Mouse (Mus musculus): ENCODE measurements at regions not wholly inside any gene's neighbourhood (a gene's known extent, or its start where the extent isn't known, plus 50 kb on each side); places are given as distances from the start of the nearest gene placed in this dataset.

- peak; percentile 21 for DNase-seq
These were observed 193.4 kb downstream of the Gm13691 start for GRCm38 (mm10) chr2:84183624-84184287.

DNA sequence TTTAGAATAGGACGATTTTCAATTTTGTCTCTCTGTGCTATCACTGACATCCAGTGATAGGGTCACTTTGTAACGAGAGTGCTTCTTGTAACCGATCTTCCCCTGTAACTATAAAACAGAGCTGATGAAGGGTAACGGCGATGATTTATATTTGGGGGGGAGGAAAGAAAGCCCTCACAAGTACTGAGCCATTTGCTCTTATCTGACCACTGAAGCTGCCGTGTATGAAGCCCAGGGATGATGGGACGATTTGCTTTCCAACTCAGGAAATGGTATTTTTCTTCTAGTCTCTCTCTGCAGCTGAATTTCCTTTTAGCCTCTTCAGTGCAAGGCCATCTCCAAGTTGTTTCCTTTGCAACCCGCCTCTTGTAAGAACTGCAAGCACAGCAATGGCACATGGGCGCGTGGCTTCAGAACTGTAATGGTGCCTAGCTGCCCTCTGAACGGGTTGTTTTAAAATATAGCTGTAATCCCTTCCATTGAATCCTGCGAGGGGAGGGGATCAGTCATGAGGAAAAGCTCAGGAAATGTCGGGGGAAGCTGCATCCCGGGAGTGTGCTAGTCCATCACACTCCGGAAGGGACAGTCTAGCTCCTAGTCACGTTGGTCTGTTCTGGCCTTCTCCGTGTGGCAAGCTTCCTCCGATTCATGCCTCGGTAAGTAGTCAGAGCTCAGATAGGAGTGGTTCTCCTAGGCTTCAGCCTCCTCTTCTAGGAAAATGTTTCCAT, 194.1 kb downstream of the Gm13691 start:
- peak; percentile 77 for DNase-seq

DNA sequence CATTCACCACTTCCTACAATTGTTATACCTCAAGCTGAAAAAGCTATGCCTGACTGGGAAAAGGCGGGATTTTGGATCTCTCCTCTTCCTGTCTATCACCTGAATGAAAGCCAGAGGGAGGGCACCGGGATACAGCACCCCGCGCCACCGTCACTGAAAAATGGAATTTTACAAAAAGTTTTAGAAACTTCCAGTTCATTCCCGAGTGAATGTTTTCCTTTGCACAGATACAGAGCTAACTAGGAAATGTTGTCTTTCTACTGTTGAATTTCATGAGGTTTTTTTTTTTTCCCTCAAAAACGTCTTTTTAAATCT, 194.6 kb downstream of the Gm13691 start:
- no peak for DNase-seq

DNA sequence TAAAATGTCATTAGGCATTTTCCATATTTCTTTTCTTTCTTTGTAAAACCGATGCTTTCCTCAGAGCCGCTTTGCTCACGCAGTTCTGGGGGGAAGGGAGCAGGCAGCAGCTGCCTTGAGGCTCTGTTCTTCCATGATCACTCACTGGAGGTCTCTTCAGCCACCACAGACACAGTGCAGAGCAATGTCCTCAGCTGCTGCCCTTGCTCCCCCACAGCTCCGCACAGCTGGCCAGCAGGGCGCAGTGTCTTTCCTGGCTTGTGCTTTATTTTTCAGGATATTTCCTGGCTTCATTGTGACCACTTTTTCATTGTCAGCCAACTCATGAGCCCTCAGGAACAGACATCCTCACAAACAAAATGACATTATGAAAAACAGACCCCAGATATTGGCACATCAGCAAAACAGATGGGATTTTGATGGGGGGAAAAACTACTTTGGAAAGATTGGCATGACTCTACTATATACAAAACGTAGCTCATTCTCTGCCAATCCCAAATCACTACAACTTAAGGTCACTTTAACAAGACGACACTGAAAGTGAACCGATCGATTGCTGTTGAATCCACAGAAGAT, 195.9 kb downstream of the Gm13691 start:
- DNase-seq, result peak; percentile 54

GRCm38 (mm10) chr2:84187456-84187855, 197.1 kb downstream of the Gm13691 start:
- DNase-seq, result no peak

GRCm38 (mm10) chr2:84189302-84189701, 198.9 kb downstream of the Gm13691 start:
- DNase-seq, result no peak

DNA sequence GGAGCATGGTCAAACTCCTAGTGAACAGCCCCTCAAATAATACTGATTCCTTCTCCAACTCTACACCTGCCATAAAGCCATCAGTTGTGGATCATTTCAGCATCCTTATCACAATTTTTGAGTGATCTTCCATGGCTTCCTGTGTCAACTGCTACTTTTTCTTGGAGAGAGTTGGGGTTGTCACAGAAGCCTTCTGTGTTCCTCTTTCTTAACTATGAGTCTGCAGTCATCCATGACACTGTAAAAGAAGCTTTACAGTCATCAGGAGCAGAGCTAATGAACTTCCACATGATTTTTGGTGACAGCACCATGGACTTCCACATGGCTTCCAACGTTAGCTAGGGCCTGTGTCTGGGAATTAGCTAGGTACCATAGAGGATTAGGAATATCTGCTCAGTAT, 208.1 kb downstream of the Calcrl start:
- no peak for DNase-seq

DNA sequence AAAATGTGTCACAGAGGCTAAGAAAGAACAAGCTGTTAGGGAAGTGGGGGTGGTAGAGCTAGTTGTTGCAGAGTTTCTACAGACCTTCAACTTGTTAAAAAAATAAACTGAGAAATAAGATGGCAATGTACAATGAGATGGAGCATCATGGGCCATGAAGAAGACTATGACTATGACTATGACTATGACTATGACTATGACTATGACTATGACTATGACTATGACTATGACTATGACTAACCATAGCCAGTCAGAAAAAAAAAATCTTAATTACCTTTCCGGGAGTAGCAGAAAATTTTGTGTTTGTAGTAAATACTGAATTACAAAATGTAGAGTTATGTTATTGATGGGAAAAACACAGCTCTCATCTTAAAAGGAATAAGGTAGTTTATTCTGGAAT, 203.2 kb downstream of the Calcrl start:
- no peak for DNase-seq

DNA sequence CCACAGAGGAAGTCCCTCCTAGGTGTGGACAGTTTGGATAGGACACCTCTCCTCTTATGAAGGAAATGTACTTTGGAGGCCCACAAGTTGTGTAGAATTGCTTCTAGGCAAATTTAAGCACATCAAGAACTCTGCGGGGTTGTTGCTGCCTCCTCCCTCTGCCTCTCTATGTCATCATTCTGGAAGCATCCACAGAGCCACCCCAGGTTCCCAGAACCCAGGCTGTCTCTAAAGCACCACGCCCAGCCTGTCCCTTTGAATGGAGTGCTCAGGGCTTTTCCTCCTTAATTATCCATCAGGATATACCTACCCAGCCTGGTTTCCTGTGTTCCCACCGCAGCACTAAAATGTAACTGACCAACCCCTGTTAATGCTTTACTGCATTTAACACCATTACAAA, 195.4 kb downstream of the Calcrl start:
- peak; percentile 26 for DNase-seq

- DNase-seq, result no peak
These were observed 189.6 kb downstream of the Calcrl start for GRCm38 (mm10) chr2:84235641-84236040.

DNA sequence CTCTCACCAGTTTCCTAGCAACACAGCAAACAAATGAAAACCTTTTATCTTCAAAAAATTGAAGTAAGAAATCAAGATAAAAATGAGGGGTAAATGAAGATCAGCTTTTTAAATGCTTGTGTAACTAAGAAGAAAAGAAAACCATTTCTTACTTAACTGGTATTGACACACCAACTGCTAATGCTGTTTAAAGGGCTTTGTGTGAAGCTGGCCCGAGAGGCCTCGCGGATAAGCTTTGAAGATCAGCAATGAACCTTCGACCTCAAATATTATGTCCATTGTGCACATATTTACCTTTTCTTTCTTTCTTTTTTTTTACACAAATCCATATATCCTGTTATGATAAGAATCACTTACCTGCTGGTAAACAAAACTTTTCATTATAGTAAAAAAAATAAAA, 184.0 kb downstream of the Calcrl start:
- no peak for DNase-seq

DNA sequence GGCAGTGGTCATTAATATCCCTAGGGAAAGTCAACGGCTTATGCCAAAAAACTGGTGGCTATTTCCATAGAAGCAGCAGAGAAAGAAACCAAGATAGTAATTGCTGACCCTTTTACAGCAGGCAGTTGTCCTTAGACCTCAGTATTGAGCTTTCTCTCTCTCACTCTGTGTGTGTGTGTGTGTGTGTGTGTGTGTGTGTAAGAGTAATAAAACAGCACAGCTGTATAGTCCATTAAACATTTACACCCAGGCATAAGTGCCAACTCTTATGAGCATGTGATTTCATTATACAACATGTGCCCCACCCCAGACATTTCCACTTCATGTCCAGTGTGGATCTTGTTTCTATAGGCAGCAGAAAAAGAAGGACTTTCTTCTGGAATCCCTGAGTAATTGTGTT, 183.2 kb downstream of the Calcrl start:
- DNase-seq, result no peak

GRCm38 (mm10) chr2:84245900-84246299, 179.3 kb downstream of the Calcrl start:
- DNase-seq, result no peak

GRCm38 (mm10) chr2:84246562-84246961, 178.6 kb downstream of the Calcrl start:
- no peak for DNase-seq

- DNase-seq, result no peak
These were observed 177.0 kb downstream of the Calcrl start for GRCm38 (mm10) chr2:84248169-84248568.

- no peak for DNase-seq
These were observed 175.3 kb downstream of the Calcrl start for GRCm38 (mm10) chr2:84249871-84250270.

GRCm38 (mm10) chr2:84252076-84252475, 173.1 kb downstream of the Calcrl start:
- no peak for DNase-seq

- no peak for DNase-seq
These were observed 166.7 kb downstream of the Calcrl start for GRCm38 (mm10) chr2:84258339-84259006.

- DNase-seq, result no peak
These were observed 166.0 kb downstream of the Calcrl start for GRCm38 (mm10) chr2:84259222-84259621.

- no peak for DNase-seq
These were observed 164.5 kb downstream of the Calcrl start for GRCm38 (mm10) chr2:84260701-84261100.

- no peak for DNase-seq
These were observed 163.7 kb downstream of the Calcrl start for GRCm38 (mm10) chr2:84261481-84261880.

DNA sequence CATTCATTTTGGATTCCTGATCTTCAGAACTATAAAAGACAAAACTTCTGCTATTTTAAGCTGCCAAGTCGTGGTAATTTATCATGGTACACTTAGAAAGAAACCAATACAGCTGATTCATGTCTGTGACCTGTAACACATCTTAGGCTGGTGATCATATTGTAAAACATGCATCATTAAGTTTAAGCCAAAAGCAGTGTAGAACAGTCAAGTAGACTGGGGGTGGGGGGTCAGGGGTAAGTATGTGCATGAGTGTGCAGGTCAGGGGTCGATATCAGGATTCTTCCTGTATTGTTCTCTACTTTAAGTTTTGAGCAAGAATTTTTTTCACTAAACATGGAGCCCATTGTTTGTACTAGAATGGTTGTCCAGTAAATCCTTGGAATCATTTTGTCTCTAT, 160.7 kb downstream of the Calcrl start:
- DNase-seq, result no peak

- DNase-seq, result no peak
These were observed 160.2 kb downstream of the Calcrl start for GRCm38 (mm10) chr2:84265002-84265401.

DNA sequence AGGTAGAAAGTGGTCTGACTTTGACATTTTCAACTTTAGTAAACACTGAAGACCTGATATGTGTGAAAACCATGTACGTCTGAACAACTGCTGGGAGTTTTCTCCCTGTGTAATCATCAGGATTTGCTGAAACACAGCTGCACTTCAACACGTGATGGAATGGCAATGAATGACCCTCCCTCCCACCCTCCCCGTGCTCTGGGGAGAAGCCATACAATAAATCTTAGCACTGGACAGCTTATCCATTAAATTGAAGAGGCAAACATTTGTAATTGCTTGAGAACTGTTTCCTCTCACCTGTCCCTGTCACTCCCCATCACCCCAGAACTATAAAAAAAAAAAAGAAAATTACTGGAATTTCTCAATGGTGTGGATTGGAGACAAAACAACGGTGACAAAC, 159.1 kb downstream of the Calcrl start:
- DNase-seq, result no peak
